Mouse (Mus musculus) midbrain, embryonic 11.5 days (tissue): ENCODE measurements around the gene Crlf1. TPM values are rescaled to one million over a fixed set of nuclear protein-coding genes. Genes with fewer than 3 reads are reported as not detected.

ENCODE experiments used
- ATAC-seq: fragments of 200-750 bp; cut with Nextera tagmentation; 2 replicates; pipeline ENCODE4 v1.8.0; 2017; ENCODE audit warnings: moderate TSS enrichment, moderate library complexity; ENCODE audit not compliant: low FRiP score
- DNase-seq: peaks from one replicate; pipeline ENCODE4 v3.0.0; 2015; ENCODE audit warnings: low spot score; ENCODE audit errors: missing footprints
- H3K27ac ChIP-seq: fragments of 300-500 bp; sonication (generic); 2 replicates; pipeline ENCODE4 v1.5.1; 2014; ENCODE audit warnings: low read depth, low read length
- H3K27me3 ChIP-seq: fragments of 300-500 bp; sonication (generic); 2 replicates; pipeline ENCODE4 v1.6.1; 2014; ENCODE audit warnings: mild to moderate bottlenecking, low read length, moderate library complexity, mixed read lengths; ENCODE audit not compliant: control insufficient read depth, insufficient read depth
- H3K36me3 ChIP-seq: fragments of 300-500 bp; sonication (generic); 2 replicates; pipeline ENCODE4 v1.6.1; 2014; ENCODE audit warnings: mild to moderate bottlenecking, low read length, moderate library complexity, mixed read lengths; ENCODE audit not compliant: control insufficient read depth, insufficient read depth
- H3K4me1 ChIP-seq: fragments of 300-500 bp; sonication (generic); 2 replicates; pipeline ENCODE4 v1.6.1; 2014; ENCODE audit warnings: low read length; ENCODE audit not compliant: control insufficient read depth, insufficient read depth
- H3K4me2 ChIP-seq: fragments of 300-500 bp; sonication (generic); 2 replicates; pipeline ENCODE4 v1.6.1; 2014; ENCODE audit warnings: mild to moderate bottlenecking, moderate library complexity
- H3K4me3 ChIP-seq: fragments of 300-500 bp; sonication (generic); 2 replicates; pipeline ENCODE4 v1.5.1; 2014; ENCODE audit warnings: low read depth, low read length
- H3K9ac ChIP-seq: fragments of 300-500 bp; sonication (generic); 2 replicates; pipeline ENCODE4 v1.6.1; 2014; ENCODE audit warnings: low read length
- H3K9me3 ChIP-seq: fragments of 300-500 bp; sonication (generic); 2 replicates; pipeline ENCODE4 v1.6.1; 2016; ENCODE audit warnings: low read length; ENCODE audit not compliant: control insufficient read depth
- WGBS: fragments of 180-500 bp; shearing (Covaris S2); extraction: QIAGEN DNeasy Blood & Tissue Kit; methylation state at CpG from one replicate; pipeline ENCODE4 v1.1.7; 2014; 5-methylcytosine and 5-hydroxymethylcytosine counted together
- polyA plus RNA-seq: library from polyadenylated mRNA; unstranded; fragments of >200 nt; fragmentation: Nextera tagmentation; extraction: Ambion mirVana; gene quantifications from 2 replicates; pipeline ENCODE4 v1.2.1, GENCODE M21; 2014

Crlf1 gene
- polyA plus RNA-seq, 1 experiment from 2014 or later = 0.23 TPM

DNA sequence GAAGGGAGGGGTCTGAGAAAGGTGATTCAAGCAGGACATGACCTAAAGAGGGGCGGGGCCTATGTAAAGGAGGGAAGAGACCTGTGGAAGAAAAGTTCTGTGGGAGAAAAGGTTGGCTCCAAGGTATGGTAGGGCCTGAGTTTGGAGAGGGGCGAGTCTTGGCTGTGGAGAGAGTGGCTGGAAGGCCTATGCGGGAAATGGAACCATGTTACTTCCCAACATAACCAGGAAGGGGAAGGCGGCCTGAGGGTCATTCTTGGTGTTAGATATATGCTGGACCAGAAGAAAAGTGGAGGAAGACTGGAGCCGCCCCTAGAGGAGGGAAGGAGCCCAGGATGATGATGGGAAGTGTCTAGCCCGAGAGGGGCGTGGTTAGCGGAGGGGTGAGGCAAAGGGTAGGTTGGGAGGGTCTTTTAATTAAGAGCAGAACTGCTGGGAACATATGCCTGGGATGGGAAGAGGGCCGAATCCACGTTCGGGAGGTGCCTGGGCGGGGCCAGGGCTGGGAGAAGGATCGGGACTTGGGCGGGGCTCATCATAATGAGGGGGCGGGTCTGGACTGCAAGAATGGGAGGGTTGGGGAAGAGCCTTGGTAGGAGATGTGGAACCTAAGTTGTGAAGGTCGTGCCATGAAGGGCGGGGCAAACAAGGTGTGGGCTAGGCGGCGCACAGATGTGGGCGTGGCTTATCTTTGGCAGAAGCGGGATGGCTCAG is 15.5 kb upstream of the Crlf1 start:
- Histone ChIP-seq H3K27ac (no peak overlapping the region), H3K4me3 (peak overlapping the region; percentile 57), H3K36me3 (no peaks in the 10 kb centered on the region), H3K9ac (no peak overlapping the region), H3K9me3 (no peaks in the 10 kb centered on the region), H3K4me1 (peaks cover 8% of the 10 kb centered on the region), H3K27me3 (peaks cover 3% of the 10 kb centered on the region), H3K4me2 (peak overlapping the region; percentile 88)
- 3% methylated on average over 21 of the region's 21 CpGs for WGBS
- DNase-seq (peak; percentile 87), ATAC-seq (peak; percentile 49)

DNA sequence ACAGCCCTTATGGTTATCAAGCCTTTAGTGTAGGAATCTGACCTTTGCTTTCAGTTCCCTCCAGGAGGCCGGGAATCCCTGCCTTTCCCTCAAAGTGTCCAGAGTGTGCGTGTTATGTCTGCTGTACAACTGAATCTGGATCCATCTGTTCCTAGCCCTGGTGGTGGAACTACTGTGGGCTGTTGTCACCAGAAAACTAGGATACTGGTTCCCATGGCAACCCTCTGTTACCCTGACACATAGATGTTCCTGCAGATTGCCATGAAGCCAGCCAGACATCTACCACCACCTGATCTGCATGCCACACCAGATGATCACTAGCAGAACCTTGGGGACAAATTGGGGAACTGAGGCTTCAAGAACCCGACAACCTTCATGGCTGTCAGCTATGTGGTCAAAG is 11.1 kb upstream of the Crlf1 start:
- no peak for ATAC-seq
- H3K36me3 ChIP-seq = no peaks in the 10 kb centered on the region
- 0 out of 2 replicates have a peak, but pooled peaks cover 2% of the 10 kb centered on the region for H3K4me1 ChIP-seq
- peaks cover 26% of the 10 kb centered on the region for H3K27me3 ChIP-seq
- no peaks in the 10 kb centered on the region for H3K9me3 ChIP-seq
- no peak overlapping the region for H3K4me3 ChIP-seq
- no peak for DNase-seq
- no peak overlapping the region for H3K4me2 ChIP-seq
- whole genome bisulfite sequencing = 86% methylated on average over 3 of the region's 3 CpGs
- H3K27ac ChIP-seq = no peak overlapping the region
- H3K9ac ChIP-seq = no peak overlapping the region

DNA sequence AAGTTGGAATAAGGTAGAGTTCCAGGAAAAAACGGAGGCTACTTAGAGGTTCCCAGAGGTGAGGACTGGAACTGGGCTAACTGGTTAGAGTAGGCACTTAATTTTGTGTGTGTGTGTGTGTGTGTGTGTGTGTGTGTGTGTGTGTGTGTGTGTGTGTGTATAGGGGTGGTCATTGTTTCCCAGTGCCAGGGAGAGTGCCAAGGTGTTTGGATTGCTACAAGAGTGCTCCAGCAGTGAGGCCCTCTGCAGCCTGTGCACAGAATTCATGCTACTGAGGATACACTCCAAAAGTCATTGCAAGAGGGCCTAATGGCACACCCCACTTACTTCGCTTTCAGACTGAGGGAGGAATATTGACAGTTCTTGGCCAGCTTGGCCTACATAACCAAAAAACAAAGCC is 10.0 kb upstream of the Crlf1 start:
- DNase-seq = no peak
- H3K4me3 ChIP-seq = no peak overlapping the region
- WGBS = 56% methylated on average over 2 of the region's 2 CpGs
- no peak overlapping the region for H3K27ac ChIP-seq
- H3K27me3 ChIP-seq = peaks cover 31% of the 10 kb centered on the region
- H3K9ac ChIP-seq = no peak overlapping the region
- H3K36me3 ChIP-seq = no peaks in the 10 kb centered on the region
- no peak overlapping the region for H3K4me2 ChIP-seq
- H3K9me3 ChIP-seq = no peaks in the 10 kb centered on the region
- H3K4me1 ChIP-seq = peaks cover 2% of the 10 kb centered on the region
- ATAC-seq = no peak

DNA sequence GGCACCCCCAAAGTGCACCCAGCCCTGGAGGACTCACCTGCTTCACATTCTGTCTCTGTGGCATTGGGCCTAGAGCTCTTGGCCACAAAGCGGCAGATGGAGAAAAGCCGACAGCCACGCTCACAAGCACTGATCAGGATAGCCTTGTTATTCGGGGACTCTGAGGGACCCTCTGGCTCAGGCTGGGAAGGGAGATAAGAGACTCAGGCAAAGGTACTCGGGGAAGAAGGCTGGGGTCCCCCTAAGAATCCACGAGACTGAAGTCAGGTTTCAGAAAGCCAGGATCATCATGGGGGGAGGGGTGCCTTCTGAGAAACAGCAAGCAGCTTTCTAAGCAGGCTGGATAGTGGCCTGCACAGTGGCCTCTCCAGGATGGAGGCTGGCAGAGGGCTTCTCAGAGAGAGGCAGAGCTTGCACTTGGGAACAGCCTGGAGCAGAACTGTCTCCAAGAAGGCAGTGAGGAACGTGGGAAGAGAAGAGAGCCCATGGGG is 6.7 kb upstream of the Crlf1 start:
- H3K9me3 ChIP-seq = no peaks in the 10 kb centered on the region
- DNase-seq (peak; percentile 85), ATAC-seq (no peak)
- 52% methylated on average over 7 of the region's 7 CpGs for WGBS
- H3K4me2 ChIP-seq = no peak overlapping the region
- no peak overlapping the region for H3K4me3 ChIP-seq
- H3K36me3 ChIP-seq = no peaks in the 10 kb centered on the region
- H3K4me1 ChIP-seq = peaks cover 22% of the 10 kb centered on the region
- H3K27ac ChIP-seq = no peak overlapping the region
- H3K9ac ChIP-seq = no peak overlapping the region
- H3K27me3 ChIP-seq = peaks cover 64% of the 10 kb centered on the region

DNA sequence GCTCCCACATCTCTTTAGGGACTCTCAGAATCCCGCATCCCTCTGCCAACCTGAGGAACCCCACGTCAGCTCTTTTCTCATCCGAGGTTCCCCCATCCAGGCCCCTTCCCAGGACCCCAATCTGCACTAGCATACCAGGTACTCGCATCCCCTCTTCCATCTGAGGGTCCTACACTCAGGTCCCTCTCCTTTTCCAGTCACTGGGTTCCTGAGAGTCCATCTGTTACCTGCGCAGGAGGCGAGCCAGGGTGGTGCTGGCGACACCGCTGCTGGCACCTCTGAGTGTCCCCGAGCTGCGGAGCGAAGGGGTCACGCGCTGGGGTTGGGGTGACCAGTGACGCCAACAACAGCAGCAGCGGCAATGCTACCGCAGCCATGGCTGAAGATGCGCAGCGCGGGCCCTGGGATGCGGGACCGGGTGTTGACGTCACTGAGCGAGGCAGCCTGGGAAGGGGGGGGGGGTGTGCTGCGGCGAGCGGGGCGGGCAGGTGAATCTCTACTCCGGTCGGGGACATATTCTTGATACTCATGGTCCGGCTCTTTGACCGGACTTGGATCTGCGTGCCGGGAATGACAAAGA is 5.9 kb upstream of the Crlf1 start, which contains the start of gene Tmem59l:
Gene Tmem59l (minus strand): TSS at position 418 of the 580 bp plus-strand sequence.
- Histone ChIP-seq H3K9ac (peak within 1 kb of the TSS; percentile 41), H3K4me2 (peak within 1 kb of the TSS; percentile 49), H3K4me1 (peaks cover 22% of the 10 kb centered on the region), H3K27ac (no peak within 1 kb of the TSS), H3K9me3 (no peaks in the 10 kb centered on the region), H3K4me3 (peak within 1 kb of the TSS; percentile 27), H3K36me3 (no peaks in the 10 kb centered on the region), H3K27me3 (peaks cover 72% of the 10 kb centered on the region)
- ATAC-seq = peak; percentile 41; the same call in 1 of the 2 replicates
- 3% methylated on average over 32 of the region's 33 CpGs for WGBS
- DNase-seq = peak; percentile 91

DNA sequence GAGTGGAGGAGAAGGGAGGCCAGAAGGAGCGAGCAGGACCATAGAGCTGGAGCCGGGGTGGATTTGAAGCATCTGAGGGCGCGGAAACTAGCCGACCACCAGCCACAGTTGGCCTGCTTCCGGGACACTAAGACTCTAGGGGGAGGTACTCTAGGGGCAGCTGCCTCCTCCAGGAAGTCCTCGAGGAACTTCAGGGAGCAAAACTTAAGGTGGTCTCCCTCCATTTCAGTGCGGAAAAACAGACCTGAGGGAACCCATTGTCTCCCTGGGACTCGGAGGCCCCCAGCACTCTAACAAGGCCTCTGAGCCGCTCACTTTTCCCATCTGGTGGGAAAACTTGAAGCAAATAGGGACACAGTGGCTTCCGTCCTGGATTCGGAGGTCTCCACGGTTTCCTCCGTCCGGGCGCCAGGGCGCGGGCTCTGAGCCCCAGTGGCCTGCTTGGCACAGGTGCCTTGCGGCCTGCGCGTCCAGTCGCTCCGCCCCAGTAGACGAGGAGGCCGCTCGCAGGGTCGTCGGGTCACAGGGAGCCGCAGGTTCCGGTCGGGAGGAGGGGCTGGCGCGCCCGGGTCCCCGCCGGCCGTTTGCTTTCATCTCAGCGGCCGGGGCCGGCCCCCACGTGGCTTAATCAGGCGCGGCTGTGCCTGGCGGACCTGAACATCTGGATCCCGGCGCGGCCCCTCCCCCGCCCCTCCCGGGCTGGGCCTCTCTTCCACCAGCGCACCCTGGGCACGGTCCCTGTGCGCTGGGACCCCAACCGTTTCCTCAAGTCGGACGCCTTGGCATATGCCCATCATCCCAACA is 4.8 kb upstream of the Crlf1 start:
- peaks cover 84% of the 10 kb centered on the region for H3K27me3 ChIP-seq
- peak overlapping the region; percentile 27 for H3K4me3 ChIP-seq
- H3K9me3 ChIP-seq = no peaks in the 10 kb centered on the region
- under 1% methylated on average over 55 of the region's 55 CpGs for WGBS
- peak overlapping the region; percentile 42 for H3K4me2 ChIP-seq
- H3K27ac ChIP-seq = no peak overlapping the region
- H3K36me3 ChIP-seq = no peaks in the 10 kb centered on the region
- 0 out of 2 replicates have a peak overlapping the region, but pooled peaks have one; percentile 2 for H3K9ac ChIP-seq
- ATAC-seq = peak; percentile 31; the same call in 1 of the 2 replicates
- H3K4me1 ChIP-seq = peaks cover 27% of the 10 kb centered on the region
- peak; percentile 92 for DNase-seq

DNA sequence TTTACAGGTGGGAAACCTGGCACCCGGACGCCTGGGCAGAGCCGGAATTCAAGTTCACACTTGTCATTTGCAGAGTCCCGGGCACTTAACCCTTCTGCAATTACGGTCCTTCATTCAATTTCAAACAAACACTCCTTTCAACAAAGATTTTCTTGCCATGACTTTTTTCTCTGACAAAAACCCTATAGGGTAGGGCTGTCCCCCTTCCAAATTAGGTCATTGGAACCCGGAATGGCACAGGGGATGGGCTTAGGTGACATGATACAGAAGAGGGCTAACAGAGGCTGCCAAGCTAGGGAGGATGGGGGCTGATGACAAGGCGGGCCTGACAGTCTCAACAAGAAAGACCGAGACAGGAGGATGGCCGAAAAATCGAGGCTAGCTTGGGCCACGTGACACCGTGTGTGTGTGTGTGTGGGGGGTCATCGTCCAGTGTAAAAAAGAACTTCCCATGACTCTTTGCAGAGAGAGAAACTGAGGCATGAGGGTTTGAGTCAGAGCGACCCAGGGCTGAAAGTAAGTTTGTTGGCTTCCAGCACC is 4.0 kb upstream of the Crlf1 start:
- Histone ChIP-seq H3K4me3 (peak overlapping the region; percentile 18; the same call in 1 of the 2 replicates), H3K4me1 (peaks cover 33% of the 10 kb centered on the region), H3K27me3 (peaks cover 90% of the 10 kb centered on the region), H3K9ac (no peak overlapping the region), H3K4me2 (peak overlapping the region; percentile 35), H3K9me3 (no peaks in the 10 kb centered on the region), H3K36me3 (no peaks in the 10 kb centered on the region), H3K27ac (no peak overlapping the region)
- ATAC-seq (no peak), DNase-seq (peak; percentile 91)
- WGBS = 5% methylated on average over 14 of the region's 14 CpGs

DNA sequence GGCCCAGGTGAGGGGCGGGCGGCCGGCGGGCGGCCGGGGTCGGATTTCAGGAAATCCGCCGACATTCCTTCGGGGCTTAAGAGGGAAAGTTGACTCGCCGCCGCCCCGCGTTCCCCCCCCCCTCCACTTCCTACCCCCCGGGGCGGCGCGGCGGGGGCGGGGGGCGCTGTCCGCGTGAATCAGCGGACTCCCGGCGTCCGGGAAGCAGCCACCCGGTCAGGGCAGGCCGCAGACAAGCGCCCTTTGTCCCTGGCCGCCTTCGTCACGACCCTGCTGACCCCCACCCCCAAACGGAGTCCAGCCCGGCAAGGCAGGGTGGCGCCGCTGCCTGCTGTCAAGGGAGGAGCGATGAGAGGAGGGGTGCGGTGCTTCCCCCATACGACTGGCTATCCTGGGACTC is 3.4 kb upstream of the Crlf1 start:
- H3K36me3 ChIP-seq = no peaks in the 10 kb centered on the region
- H3K4me1 ChIP-seq = peaks cover 35% of the 10 kb centered on the region
- under 1% methylated on average over 34 of the region's 41 CpGs for WGBS
- H3K9ac ChIP-seq = no peak overlapping the region
- ATAC-seq (no peak), DNase-seq (no peak)
- no peak overlapping the region for H3K27ac ChIP-seq
- peak overlapping the region; percentile 18 for H3K4me3 ChIP-seq
- H3K4me2 ChIP-seq = peak overlapping the region; percentile 35
- H3K9me3 ChIP-seq = no peaks in the 10 kb centered on the region
- H3K27me3 ChIP-seq = peaks cover 95% of the 10 kb centered on the region
